Mouse (Mus musculus) olfactory bulb, adult 2 months (tissue): ENCODE data around the gene Psmg4. TPM values are rescaled to one million over a fixed set of nuclear protein-coding genes. Genes with fewer than 3 reads are reported as not detected.

Experiments used
- H3K27ac ChIP-seq: fragments of 200-500 bp; 2 replicates; pipeline ENCODE4 v1.5.1; 2012; ENCODE audit warnings: low read depth, low read length; ENCODE audit not compliant: insufficient read depth
- H3K4me1 ChIP-seq: fragments of 200-500 bp; 2 replicates; pipeline ENCODE4 v1.6.1; 2012; ENCODE audit warnings: low read length; ENCODE audit not compliant: control insufficient read depth, insufficient read depth
- H3K4me3 ChIP-seq: fragments of 200-500 bp; 2 replicates; pipeline ENCODE4 v1.5.1; 2012; ENCODE audit warnings: mild to moderate bottlenecking, low read depth, low read length, moderate library complexity; ENCODE audit not compliant: insufficient read depth
- CTCF ChIP-seq: fragments of 200-500 bp; IDR thresholded peaks from 2 replicates; pipeline ENCODE4 v1.5.1; 2012; ENCODE audit warnings: low read depth, mild to moderate bottlenecking, low read length, moderate library complexity; ENCODE audit not compliant: insufficient read depth
- POLR2A ChIP-seq: fragments of 200-500 bp; IDR thresholded peaks from 2 replicates; pipeline ENCODE4 v1.6.1; 2012; ENCODE audit warnings: mild to moderate bottlenecking, low read depth, low read length, moderate library complexity; ENCODE audit not compliant: insufficient read depth
- whole genome bisulfite sequencing: fragments of 180-500 bp; shearing (Covaris S2); methylation state at CpG from one replicate; pipeline ENCODE4 v1.1.7; 2018; 5-methylcytosine and 5-hydroxymethylcytosine counted together
- polyA plus RNA-seq: library from polyadenylated mRNA; stranded (reverse); fragments of >200 nt; gene quantifications from 2 replicates; pipeline ENCODE4 v1.2.4, GENCODE M21; 2012; ENCODE audit warnings: low replicate concordance; ENCODE audit not compliant: missing spikeins, insufficient read depth, insufficient read length

The Psmg4 gene
- not detected in 2 replicates for polyA plus RNA-seq

DNA sequence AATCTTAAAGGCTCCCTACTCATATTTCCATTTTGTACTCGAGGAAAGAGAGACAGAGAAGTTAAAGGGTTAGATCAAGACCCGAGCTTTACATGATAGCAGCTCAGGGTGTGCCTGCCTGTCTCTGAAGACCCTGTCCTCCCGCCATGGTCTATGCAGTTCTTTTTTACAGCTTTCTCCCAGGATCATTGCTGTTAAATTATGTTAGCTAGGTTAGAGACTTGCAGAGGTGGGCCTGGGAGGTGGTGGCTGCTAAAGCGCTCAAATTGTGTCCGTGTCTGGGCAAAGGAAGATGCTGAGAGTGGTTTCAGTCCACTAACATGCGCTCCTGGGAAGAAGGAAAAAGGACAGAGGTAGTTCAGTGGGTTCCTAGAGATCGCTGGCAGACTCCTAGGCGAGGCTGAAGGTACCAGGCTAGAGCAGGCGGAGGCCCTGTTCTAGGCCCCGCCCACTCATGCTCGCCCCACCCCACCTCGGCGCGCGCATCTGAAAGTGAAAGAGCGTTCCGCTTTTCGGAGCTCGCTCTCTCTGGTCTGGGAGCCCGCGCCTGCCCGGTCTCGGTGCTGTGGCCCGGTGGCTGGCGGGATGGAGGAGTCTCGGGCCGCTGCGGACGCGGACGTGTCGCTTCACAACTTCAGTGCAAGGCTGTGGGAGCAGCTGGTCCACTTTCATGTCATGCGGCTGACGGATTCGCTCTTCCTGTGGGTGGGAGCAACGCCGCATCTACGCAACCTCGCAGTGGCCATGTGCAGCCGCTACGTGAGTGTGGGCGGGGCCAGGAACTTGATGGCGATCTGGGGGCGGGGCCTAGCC lies at the start of gene Psmg4:
Psmg4 (plus strand) TSS at position 474 of the 813 bp plus-strand sequence.
- peak within 1 kb of the TSS; percentile 62 for H3K4me3 ChIP-seq
- peak; percentile 64; the same call in 1 of the 2 replicates for TF ChIP-seq POLR2A
- TF ChIP-seq CTCF = no peak
- H3K4me1 ChIP-seq = peaks cover 8% of the 10 kb centered on the region; the same call in 1 of the 2 replicates
- 2% methylated on average over 44 of the region's 44 CpGs for WGBS
- H3K27ac ChIP-seq = peak within 1 kb of the TSS; percentile 44

DNA sequence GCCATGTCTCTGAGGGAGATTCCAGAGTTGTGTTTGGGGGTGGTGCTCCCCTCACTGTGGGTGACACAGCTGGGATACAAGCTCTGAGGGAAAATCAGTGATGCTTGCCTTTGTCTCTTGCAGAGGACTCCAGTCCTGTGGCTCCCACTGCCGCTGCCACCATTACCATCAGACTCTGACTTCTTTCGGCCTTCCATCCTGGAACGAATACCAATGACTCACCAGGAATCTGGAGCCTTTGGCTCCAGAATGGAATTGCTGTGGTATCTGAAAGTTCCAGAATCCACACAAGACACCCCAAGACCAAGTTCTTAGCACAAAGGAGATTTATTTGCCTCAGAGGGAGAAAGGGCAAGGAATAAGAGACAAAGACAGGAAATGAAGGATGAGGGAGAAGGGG lies 49.7 kb upstream of the Psmg4 start:
- H3K4me1 ChIP-seq = peaks cover 7% of the 10 kb centered on the region
- no peak overlapping the region for H3K27ac ChIP-seq
- H3K4me3 ChIP-seq = no peak overlapping the region
- TF ChIP-seq POLR2A (no peak), CTCF (no peak)
- 72% methylated on average over 3 of the region's 3 CpGs for WGBS

DNA sequence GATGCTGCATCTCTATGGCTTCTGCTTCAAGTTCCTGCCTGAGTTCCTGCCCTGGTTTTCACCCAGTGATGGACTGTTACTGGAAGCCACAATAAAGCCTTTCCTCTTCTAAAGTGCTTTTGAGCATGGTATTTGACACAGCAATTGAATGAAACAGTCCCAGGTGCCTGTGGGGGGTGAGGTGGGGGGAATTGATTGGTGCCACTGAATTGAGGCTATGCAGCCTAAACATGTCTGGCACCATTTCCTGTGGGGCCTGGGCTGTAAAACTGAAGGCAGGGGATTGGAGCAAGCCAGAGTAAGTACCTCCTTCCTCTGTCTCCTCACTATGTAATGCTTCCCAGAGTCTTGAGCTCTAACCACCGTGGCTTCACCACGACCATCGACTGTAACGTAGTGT lies 48.1 kb upstream of the Psmg4 start:
- WGBS = 93% methylated on average over 4 of the region's 4 CpGs

DNA sequence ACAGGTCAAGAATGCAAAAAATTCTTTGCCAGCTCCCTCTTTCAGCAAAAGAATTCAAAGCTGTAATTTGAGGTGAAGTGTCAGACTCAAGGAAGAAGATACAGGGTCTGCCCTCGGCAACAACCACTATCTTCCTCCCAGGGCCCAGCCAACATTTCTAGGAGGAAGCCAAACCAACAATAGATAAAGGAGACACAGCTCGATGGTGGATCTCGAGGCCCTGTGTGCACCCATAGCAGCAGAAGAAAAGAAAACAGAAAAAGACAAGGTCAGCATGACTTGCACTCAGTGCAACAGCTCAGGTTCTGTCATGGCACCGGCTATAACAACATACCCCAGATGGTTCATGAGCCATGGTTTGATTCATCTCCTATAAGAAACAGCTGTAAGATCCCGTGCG lies 46.3 kb upstream of the Psmg4 start:
- Histone ChIP-seq H3K27ac (no peak overlapping the region), H3K4me1 (no peaks in the 10 kb centered on the region), H3K4me3 (no peak overlapping the region)
- 91% methylated on average over 6 of the region's 6 CpGs for WGBS
- TF ChIP-seq CTCF (no peak), POLR2A (no peak)

More for the DNA sequence above, 48.1 kb upstream of the Psmg4 start:
- peaks cover 3% of the 10 kb centered on the region for H3K4me1 ChIP-seq
- TF ChIP-seq CTCF (no peak), POLR2A (no peak)
- H3K27ac ChIP-seq = no peak overlapping the region
- no peak overlapping the region for H3K4me3 ChIP-seq

GRCm38 (mm10) chr13:34118816-34119215 lies 43.9 kb upstream of the Psmg4 start:
- TF ChIP-seq CTCF (no peak), POLR2A (no peak)
- whole genome bisulfite sequencing = 84% methylated on average over 4 of the region's 4 CpGs
- Histone ChIP-seq H3K27ac (no peak overlapping the region), H3K4me1 (no peaks in the 10 kb centered on the region), H3K4me3 (no peak overlapping the region)

DNA sequence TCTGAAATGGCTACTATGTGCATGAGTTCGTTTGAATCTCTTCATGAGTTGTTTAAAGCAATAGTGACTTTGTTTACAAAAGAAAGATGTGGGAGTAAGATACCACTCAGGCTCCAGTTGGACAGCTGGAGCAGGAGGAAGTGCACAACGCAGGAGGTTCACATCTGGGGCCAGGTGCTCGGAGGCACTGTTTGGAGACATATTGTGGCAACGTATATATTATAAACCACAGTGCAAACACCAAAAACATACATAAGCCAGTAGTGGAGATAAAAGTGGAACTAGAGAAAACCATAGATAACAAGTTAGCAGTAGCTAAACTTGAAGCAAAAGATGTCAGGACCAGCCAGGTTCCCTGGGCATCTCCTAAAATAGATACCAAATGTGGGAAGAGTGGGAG lies 43.4 kb upstream of the Psmg4 start:
- no peak for TF ChIP-seq CTCF
- TF ChIP-seq POLR2A = no peak
- Histone ChIP-seq H3K4me1 (no peaks in the 10 kb centered on the region), H3K27ac (no peak overlapping the region), H3K4me3 (no peak overlapping the region)
- WGBS = 69% methylated on average over 4 of the region's 4 CpGs

DNA sequence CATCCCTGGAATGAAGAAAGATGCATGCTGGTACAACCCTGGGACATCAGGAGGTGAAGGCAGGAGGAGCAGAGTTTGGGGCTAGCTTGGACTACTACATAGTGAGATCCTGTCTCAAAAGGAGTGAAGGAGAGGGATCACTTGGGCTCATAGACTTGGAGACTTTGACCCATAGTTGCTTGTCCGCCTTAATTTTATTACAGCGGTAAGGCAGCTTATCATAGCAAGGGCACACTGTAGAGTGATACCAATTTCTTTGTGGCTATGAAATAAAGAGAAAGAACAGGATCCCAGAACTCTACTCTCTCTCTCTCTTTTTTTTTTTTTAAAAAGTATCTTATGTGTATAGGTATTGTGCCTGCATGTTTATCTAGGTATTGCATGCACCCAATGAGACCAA lies 42.2 kb upstream of the Psmg4 start:
- Histone ChIP-seq H3K4me3 (no peak overlapping the region), H3K4me1 (no peaks in the 10 kb centered on the region), H3K27ac (no peak overlapping the region)
- WGBS = 100% methylated on average over 2 of the region's 2 CpGs
- TF ChIP-seq CTCF (no peak), POLR2A (no peak)

GRCm38 (mm10) chr13:34125711-34126110 lies 37.1 kb upstream of the Psmg4 start:
- Histone ChIP-seq H3K4me3 (no peak overlapping the region), H3K4me1 (peaks cover 7% of the 10 kb centered on the region), H3K27ac (no peak overlapping the region)
- 28% methylated on average over 4 of the region's 4 CpGs for WGBS
- TF ChIP-seq POLR2A = no peak
- no peak for TF ChIP-seq CTCF

- 19% methylated on average over 9 of the region's 9 CpGs for WGBS
- peak overlapping the region; percentile 46 for H3K4me3 ChIP-seq
These were observed 34.3 kb upstream of the Psmg4 start for GRCm38 (mm10) chr13:34128276-34129114.

More at GRCm38 (mm10) chr13:34128276-34129114, 34.3 kb upstream of the Psmg4 start:
- no peak for TF ChIP-seq POLR2A
- no peak for TF ChIP-seq CTCF
- Histone ChIP-seq H3K27ac (peak overlapping the region; percentile 68), H3K4me1 (peaks cover 22% of the 10 kb centered on the region)
